Mouse (Mus musculus): Measurements from ENCODE around the gene Tirap.

The Tirap gene

GRCm38 (mm10) chr9:35199772-35200471 lies at the start of gene Tirap, which contains the start of gene Srpr:
Gene Tirap (minus strand): TSS chr9:35200291.
Gene Srpr (plus strand): TSS chr9:35200175.
- DNase-seq (ENCODE audit: low read depth, low spot score): peak; percentile 65

- no peak for DNase-seq (ENCODE audit: low read depth, low spot score)
Measured at GRCm38 (mm10) chr9:35249476-35249875, 49.4 kb upstream of the Tirap start.

GRCm38 (mm10) chr9:35247405-35247804 lies 47.3 kb upstream of the Tirap start:
- no peak for DNase-seq (ENCODE audit: low read depth, low spot score)

- DNase-seq (ENCODE audit: low read depth, low spot score): no peak
Measured at GRCm38 (mm10) chr9:35239734-35240133, 39.6 kb upstream of the Tirap start.

- DNase-seq (ENCODE audit: low read depth, low spot score): no peak
Measured at GRCm38 (mm10) chr9:35238915-35239571, 39.0 kb upstream of the Tirap start.

- no peak for DNase-seq (ENCODE audit: low read depth, low spot score)
Measured at GRCm38 (mm10) chr9:35238371-35238770, 38.3 kb upstream of the Tirap start.

- DNase-seq (ENCODE audit: low read depth, low spot score): no peak
Measured at GRCm38 (mm10) chr9:35235996-35236395, 35.9 kb upstream of the Tirap start.

GRCm38 (mm10) chr9:35228671-35229070 lies 28.6 kb upstream of the Tirap start:
- no peak for DNase-seq (ENCODE audit: low read depth, low spot score)

GRCm38 (mm10) chr9:35223466-35223865 lies 23.4 kb upstream of the Tirap start:
- DNase-seq (ENCODE audit: low read depth, low spot score): no peak

GRCm38 (mm10) chr9:35217963-35218362 lies 17.9 kb upstream of the Tirap start:
- DNase-seq (ENCODE audit: low read depth, low spot score): no peak

GRCm38 (mm10) chr9:35211573-35212511 lies 11.8 kb upstream of the Tirap start:
- DNase-seq (ENCODE audit: low read depth, low spot score): no peak

- peak; percentile 97 for DNase-seq (ENCODE audit: low read depth, low spot score)
Measured at GRCm38 (mm10) chr9:35210542-35211474, 10.7 kb upstream of the Tirap start, which contains the start of gene Foxred1. Gene Foxred1 (minus strand): TSS chr9:35211055.

- DNase-seq (ENCODE audit: low read depth, low spot score): no peak
Measured at GRCm38 (mm10) chr9:35204421-35204820, 4.3 kb upstream of the Tirap start.

- no peak for DNase-seq (ENCODE audit: low read depth, low spot score)
Measured at GRCm38 (mm10) chr9:35203536-35203935, 3.4 kb upstream of the Tirap start.

GRCm38 (mm10) chr9:35200529-35201060 lies 504 bp upstream of the Tirap start:
- no peak for DNase-seq (ENCODE audit: low read depth, low spot score)

- no peak for DNase-seq (ENCODE audit: low read depth, low spot score)
Measured at GRCm38 (mm10) chr9:35198945-35199771, 933 bp downstream of the Tirap start.

GRCm38 (mm10) chr9:35198351-35198750 lies 1.7 kb downstream of the Tirap start:
- DNase-seq (ENCODE audit: low read depth, low spot score): no peak

GRCm38 (mm10) chr9:35197625-35198024 lies 2.5 kb downstream of the Tirap start:
- no peak for DNase-seq (ENCODE audit: low read depth, low spot score)

- no peak for DNase-seq (ENCODE audit: low read depth, low spot score)
Measured at GRCm38 (mm10) chr9:35194048-35194447, 6.0 kb downstream of the Tirap start.

Measured in WW6 (cell line).